Mouse (Mus musculus) lung, adult 2 months (tissue): ENCODE measurements around the gene Cldn13.

Source experiments
- CTCF ChIP-seq: fragments of 200-500 bp; IDR thresholded peaks from 2 replicates; pipeline ENCODE4 v1.5.1; 2011; ENCODE audit warnings: mild to moderate bottlenecking, low read length, control low read depth; ENCODE audit not compliant: insufficient read depth
- POLR2A ChIP-seq: fragments of 200-500 bp; IDR thresholded peaks from 2 replicates; pipeline ENCODE4 v1.6.1; 2011; ENCODE audit warnings: low read depth, mild to moderate bottlenecking, control low read depth, low read length, borderline replicate concordance; ENCODE audit errors: extremely low read depth

GRCm38 (mm10) chr5:134890601-134891054 lies 24.7 kb downstream of the Cldn13 start:
- TF ChIP-seq POLR2A: no peak
- TF ChIP-seq CTCF: no peak
